Comparison of ENCODE assay signal across 15 mouse cellular contexts in genomic region chrX:164093435-164093834, GRCm38 (mm10). TPM values are rescaled to one million over a fixed set of nuclear protein-coding genes. Genes with fewer than 3 reads are reported as not detected.
"Had no signal": no experiment of that assay in that cellular context is flagged by ENCODE, and none has a peak within 500 bp of the region (broad histone marks: within the 10 kb centered on the region; RNA-seq: fewer than 3 reads in every experiment).

No protein-coding gene starts in this region.

- H3K4me1 ChIP-seq: limb, embryonic 12.5 days; midbrain, embryonic 13.5 days; neural tube, embryonic 15.5 days had no signal

- H3K9ac ChIP-seq: limb, embryonic 12.5 days; midbrain, embryonic 13.5 days; neural tube, embryonic 15.5 days had no signal

- DNase-seq: kidney, adult 8-10 months; kidney, postnatal 36 days; lung, postnatal 36 days; thymus, adult 18-20 months; thymus, postnatal 14 days had no signal

- H3K9me3 ChIP-seq: limb, embryonic 12.5 days; midbrain, embryonic 13.5 days; neural tube, embryonic 15.5 days had no signal

- ATAC-seq: intestine, postnatal 0 days; midbrain, embryonic 13.5 days had no signal

- H3K4me2 ChIP-seq: limb, embryonic 12.5 days; midbrain, embryonic 13.5 days; neural tube, embryonic 15.5 days had no signal

- H3K36me3 ChIP-seq: limb, embryonic 12.5 days; midbrain, embryonic 13.5 days; neural tube, embryonic 15.5 days had no signal

- H3K27ac ChIP-seq: kidney, postnatal 0 days; limb, embryonic 12.5 days; midbrain, embryonic 13.5 days; neural tube, embryonic 15.5 days had no signal

- H3K4me3 ChIP-seq: limb, embryonic 12.5 days; midbrain, embryonic 13.5 days; neural tube, embryonic 15.5 days had no signal

RNA-seq across cellular contexts. Expression of gene Cltrn, which starts 4.8 kb away (rescaled TPM):
- total RNA-seq: layer of hippocampus, postnatal 10 days; left cerebral cortex, postnatal 36 days; liver, adult 2 months; midbrain, postnatal 0 days had no signal
- polyA plus RNA-seq: limb, embryonic 12.5 days; liver, adult 2 months; midbrain, embryonic 13.5 days; neural tube, embryonic 11.5 days; neural tube, embryonic 15.5 days had no signal

RNA-seq across cellular contexts. Expression of gene Ace2, which starts 45.7 kb away (rescaled TPM):
- polyA plus RNA-seq: limb, embryonic 12.5 days had no signal
